Mouse (Mus musculus): ENCODE results near the gene Rbm41.

Rbm41 gene

DNA sequence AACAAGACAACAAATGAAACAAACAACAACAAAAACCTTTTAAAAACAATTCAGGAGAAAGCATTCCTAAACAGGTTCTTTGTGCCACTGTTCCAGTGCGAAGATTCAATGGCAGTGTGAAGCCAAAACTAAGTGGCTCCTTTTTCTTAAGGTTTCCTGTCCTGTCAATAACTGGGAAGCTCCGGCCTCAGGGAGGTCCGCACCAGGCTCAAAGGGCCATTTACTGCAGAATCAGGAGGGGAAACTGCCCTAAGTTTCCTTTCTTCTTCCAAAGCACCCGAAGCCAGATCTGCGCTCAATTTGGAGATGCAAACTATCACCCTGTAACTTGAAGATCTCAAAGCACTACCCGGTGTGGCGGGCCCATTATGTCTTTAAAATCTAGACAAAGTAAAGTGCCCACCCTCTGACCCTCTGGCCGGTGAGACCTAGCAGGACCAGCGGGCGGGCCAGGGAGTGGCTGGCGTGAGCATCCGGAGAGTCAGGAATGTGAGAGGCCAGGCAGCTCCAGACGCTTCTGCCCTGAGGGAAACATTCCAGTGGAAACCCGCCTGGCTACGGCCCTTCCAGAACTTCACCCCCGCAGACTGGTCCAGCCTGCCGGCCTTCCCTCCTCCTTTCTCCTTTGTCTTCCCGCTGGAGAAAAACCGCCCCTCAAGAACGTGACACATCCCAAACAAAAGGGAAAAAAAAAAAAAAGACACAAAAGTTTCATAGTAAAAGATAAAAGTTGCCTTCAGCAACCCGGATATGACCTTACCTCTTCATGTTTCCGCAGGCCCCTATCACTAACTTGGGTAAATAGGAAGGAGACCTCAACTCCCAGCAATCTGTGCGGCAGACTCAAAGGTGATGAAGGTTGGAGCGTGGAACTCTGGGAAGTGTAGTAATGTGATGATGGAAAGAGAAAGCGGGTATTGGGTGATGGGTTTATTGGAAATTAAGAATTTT lies at the start of gene Rbm41:
Gene Rbm41 (minus strand): TSS at position 856 of the 951 bp plus-strand sequence.
- peak; percentile 39 to 49 for DNase-seq

DNA sequence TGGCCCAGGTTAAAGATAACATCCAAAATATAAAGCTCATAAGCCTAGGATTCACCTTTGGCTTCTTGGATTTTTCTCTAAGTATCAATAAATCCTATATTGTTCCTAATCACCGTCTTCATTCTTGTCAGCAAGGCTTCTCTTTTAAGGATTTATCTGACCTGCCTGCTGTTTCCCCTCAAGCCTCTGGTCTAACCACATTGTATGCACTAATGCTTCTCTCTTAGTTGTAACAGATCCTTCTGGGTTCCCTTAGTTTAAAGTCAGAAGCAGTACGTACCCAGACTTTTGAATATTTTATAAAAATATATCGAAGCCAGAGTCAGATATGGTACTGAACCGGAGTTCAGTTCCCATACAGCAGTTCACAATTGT lies 283 bp upstream of the Rbm41 start:
- DNase-seq: no peak

DNA sequence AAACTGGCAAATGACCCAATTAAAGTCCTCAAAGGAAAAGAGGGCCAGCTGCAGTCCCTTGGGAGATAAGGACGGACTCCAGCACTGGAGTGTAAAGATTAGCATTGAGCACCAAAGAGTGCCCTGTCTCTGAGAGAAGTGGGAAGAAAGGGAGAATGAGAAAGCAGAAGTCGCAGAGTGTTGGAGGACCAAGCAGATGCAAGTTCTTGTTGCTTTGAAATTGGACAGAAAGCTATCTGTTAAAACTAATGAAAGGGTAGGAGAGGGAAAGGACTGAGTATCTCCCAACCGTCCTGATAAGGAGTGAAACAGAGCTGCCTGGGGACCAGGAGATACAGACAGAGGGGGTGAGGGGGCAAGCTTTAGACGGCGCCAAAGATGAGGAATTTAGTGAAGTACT lies 16.3 kb downstream of the Rbm41 start:
- no peak for DNase-seq

DNA sequence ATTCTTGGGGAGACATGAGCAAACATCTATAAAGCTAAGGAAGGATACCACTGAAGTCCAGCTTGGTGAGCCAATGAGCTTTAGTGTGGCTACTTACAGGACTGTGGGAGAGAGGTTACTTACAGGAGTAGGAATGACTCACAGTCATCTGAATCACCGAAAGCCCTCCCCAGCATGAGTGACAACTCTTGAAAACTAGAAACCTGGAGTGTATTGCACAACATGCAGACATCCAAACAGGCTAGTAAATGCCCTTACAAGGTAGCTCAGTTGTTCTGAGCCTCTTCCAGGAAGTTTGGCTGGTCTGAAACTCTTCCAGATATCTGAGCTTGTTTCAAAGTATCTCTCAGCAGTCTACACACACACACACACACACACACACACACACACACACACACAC lies 64.9 kb downstream of the Rbm41 start:
- no peak for DNase-seq

GRCm38 (mm10) chrX:139932472-139932871 lies 65.9 kb downstream of the Rbm41 start:
- DNase-seq: no peak

DNA sequence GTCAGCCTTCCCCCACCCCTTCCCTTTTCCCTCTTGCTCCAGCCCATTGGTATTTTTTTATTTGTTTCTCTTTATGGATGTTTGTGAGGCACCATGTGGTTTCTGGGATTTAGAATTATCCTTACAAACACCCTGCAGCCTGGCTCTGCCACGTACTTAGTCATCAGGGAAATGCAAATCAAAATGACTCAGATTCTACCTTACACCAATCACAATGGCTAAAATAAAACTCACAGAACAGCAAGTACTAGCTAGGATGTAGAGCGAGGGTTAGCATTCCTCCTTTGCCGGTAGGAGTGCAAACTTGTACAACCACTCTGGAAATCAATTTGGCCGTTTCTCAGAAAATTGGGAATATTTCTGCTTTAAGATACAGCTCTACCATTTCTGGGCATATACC lies 77.8 kb downstream of the Rbm41 start:
- DNase-seq: no peak

- DNase-seq: no peak
These were observed 107.0 kb downstream of the Rbm41 start for GRCm38 (mm10) chrX:139891387-139891786.

DNA sequence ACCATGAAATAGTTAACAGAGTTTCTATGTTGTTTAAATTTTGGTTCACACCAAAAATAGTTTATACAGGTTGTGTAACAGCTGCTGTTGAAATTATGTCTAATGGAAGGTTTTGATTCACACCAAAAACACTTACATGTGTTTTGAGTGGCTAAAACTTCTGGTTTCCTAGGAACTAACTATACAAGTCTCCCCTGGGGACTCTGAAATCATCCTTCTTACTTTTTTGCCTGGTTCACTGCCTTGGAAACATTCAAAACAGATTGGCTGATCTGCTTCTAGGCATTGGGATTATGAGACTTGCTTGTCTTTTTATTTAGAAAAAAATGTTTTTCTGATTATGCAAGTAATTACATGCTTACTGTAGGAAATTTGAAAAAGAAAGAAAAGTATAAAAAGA lies 115.2 kb downstream of the Rbm41 start:
- DNase-seq: no peak

DNA sequence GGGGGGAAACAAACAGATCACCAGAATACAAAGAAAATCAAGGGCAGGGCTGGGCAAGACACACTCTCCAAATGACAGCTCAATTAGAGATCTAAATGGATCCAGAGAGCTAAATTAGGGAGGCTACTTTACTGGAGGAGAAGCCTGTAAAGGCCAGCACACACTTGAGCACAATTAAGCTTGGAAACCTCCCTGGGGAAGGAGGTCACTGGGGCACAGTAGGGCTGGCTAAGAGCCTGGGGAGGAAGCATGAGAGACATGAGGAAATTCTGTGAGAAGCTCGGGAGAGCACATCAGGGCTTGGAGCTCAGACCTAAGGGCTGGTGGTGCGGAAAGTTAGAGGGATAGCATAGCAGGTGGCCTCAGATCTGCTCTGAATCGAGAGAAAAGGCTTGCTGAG lies 120.5 kb downstream of the Rbm41 start:
- DNase-seq: no peak

GRCm38 (mm10) chrX:139877105-139877504 lies 121.3 kb downstream of the Rbm41 start:
- DNase-seq: no peak

GRCm38 (mm10) chrX:139870938-139871791 lies 127.2 kb downstream of the Rbm41 start, which contains the start of gene Morc4:
Gene Morc4 (minus strand): TSS chrX:139871677.
- peak; percentile 62 to 77 for DNase-seq

DNA sequence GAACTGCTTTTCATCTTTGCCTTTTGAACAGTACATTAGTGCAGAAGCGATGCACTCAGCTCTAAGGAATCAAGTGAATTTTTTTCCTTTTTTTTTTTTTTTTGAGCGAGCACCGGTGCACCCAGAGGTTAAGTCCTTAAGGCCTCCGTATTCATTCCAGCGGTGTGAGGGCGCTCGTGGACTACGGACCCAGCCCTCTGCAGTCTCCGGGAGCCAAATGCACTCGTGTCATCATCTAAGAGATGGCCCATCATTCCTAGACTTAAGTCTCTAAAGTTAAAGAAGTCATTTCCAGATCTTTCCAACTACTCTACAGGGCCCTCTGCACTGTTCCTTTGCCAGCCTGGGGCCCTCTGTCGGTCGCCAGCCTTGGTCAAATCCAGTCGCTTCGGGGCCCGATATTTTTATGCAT lies 128.1 kb downstream of the Rbm41 start:
- DNase-seq: peak; percentile 30 to 43

- no peak for DNase-seq
These were observed 139.0 kb downstream of the Rbm41 start for GRCm38 (mm10) chrX:139859402-139859801.

- no peak for DNase-seq
These were observed 143.6 kb downstream of the Rbm41 start for GRCm38 (mm10) chrX:139854795-139855194.

GRCm38 (mm10) chrX:139841091-139841490 lies 157.3 kb downstream of the Rbm41 start:
- no peak for DNase-seq
